Mouse (Mus musculus) NIH3T3 (cell line): Measurements from ENCODE around the gene Slc25a3.

Source experiments
- DNase-seq: peaks from one replicate; pipeline ENCODE4 v3.0.0-alpha.2; 2012; ENCODE audit warnings: low read depth

Gene Slc25a3

GRCm38 (mm10) chr10:91123828-91124822 is at the start of gene Slc25a3:
Slc25a3 (minus strand) TSS chr10:91124059.
- peak; percentile 100 for DNase-seq

- DNase-seq: no peak
These were observed 48.7 kb upstream of the Slc25a3 start for GRCm38 (mm10) chr10:91172329-91173100.

- DNase-seq: peak; percentile 97
These were observed 47.8 kb upstream of the Slc25a3 start for GRCm38 (mm10) chr10:91171455-91172328.

- peak; percentile 60 for DNase-seq
These were observed 47.2 kb upstream of the Slc25a3 start for GRCm38 (mm10) chr10:91171041-91171440.

GRCm38 (mm10) chr10:91170143-91170941 is 46.5 kb upstream of the Slc25a3 start:
- DNase-seq: peak; percentile 96

- DNase-seq: no peak
These were observed 45.7 kb upstream of the Slc25a3 start for GRCm38 (mm10) chr10:91169414-91170065.

- peak; percentile 78 for DNase-seq
These were observed 43.5 kb upstream of the Slc25a3 start for GRCm38 (mm10) chr10:91167352-91167751.

GRCm38 (mm10) chr10:91166890-91167289 is 43.0 kb upstream of the Slc25a3 start:
- peak; percentile 83 for DNase-seq

- no peak for DNase-seq
These were observed 42.0 kb upstream of the Slc25a3 start for GRCm38 (mm10) chr10:91165850-91166249.

- no peak for DNase-seq
These were observed 40.6 kb upstream of the Slc25a3 start for GRCm38 (mm10) chr10:91164491-91164890.

- DNase-seq: no peak
These were observed 38.8 kb upstream of the Slc25a3 start for GRCm38 (mm10) chr10:91162511-91163163.

GRCm38 (mm10) chr10:91162077-91162476 is 38.2 kb upstream of the Slc25a3 start:
- no peak for DNase-seq

GRCm38 (mm10) chr10:91161006-91161405 is 37.1 kb upstream of the Slc25a3 start:
- DNase-seq: no peak

- DNase-seq: peak; percentile 89
These were observed 34.6 kb upstream of the Slc25a3 start for GRCm38 (mm10) chr10:91158442-91158841.

- peak; percentile 78 for DNase-seq
These were observed 32.5 kb upstream of the Slc25a3 start for GRCm38 (mm10) chr10:91156338-91156737.

GRCm38 (mm10) chr10:91153894-91154503 is 30.1 kb upstream of the Slc25a3 start:
- no peak for DNase-seq

GRCm38 (mm10) chr10:91145413-91145812 is 21.6 kb upstream of the Slc25a3 start:
- no peak for DNase-seq

GRCm38 (mm10) chr10:91143313-91144230 is 19.7 kb upstream of the Slc25a3 start:
- DNase-seq: no peak
